Mouse (Mus musculus) MN1 (cell line): Measurements from ENCODE around the gene Gabra3.

Experiments
- DNase-seq: peaks from one replicate; pipeline ENCODE4 v3.0.0-alpha.2; 2016; ENCODE audit warnings: low spot score

Gabra3 gene

GRCm38 (mm10) chrX:72656230-72656898, at the start of gene Gabra3:
Gabra3 (minus strand) TSS chrX:72656848.
- DNase-seq = no peak

GRCm38 (mm10) chrX:72655789-72656188, 859 bp downstream of the Gabra3 start:
- DNase-seq = no peak

- no peak for DNase-seq
Observed at GRCm38 (mm10) chrX:72655381-72655780, 1.3 kb downstream of the Gabra3 start.

- no peak for DNase-seq
Observed at GRCm38 (mm10) chrX:72650688-72651087, 6.0 kb downstream of the Gabra3 start.

GRCm38 (mm10) chrX:72644691-72645090, 12.0 kb downstream of the Gabra3 start:
- DNase-seq = no peak

GRCm38 (mm10) chrX:72497284-72497683, 159.4 kb downstream of the Gabra3 start:
- no peak for DNase-seq

- no peak for DNase-seq
Observed at GRCm38 (mm10) chrX:72489806-72490205, 166.8 kb downstream of the Gabra3 start.

GRCm38 (mm10) chrX:72386758-72387157, 269.9 kb downstream of the Gabra3 start, which contains the start of gene Magea10:
Magea10 (minus strand) TSS chrX:72386858.
- DNase-seq = no peak
